Mouse (Mus musculus) testis, adult 2 months (tissue): Measurements from ENCODE around the gene Myo1e.

Experiments
- CTCF ChIP-seq: fragments of 200-500 bp; IDR thresholded peaks from 2 replicates; pipeline ENCODE4 v1.5.1; 2012; ENCODE audit warnings: low read depth, mild to moderate bottlenecking, inconsistent platforms, low read length, moderate library complexity; ENCODE audit not compliant: control insufficient read depth, insufficient read depth, insufficient replicate concordance
- POLR2A ChIP-seq: fragments of 200-500 bp; IDR thresholded peaks from 2 replicates; pipeline ENCODE4 v1.6.1; 2012; ENCODE audit warnings: low read depth, mild to moderate bottlenecking, inconsistent platforms, low read length, moderate library complexity; ENCODE audit not compliant: control insufficient read depth

DNA sequence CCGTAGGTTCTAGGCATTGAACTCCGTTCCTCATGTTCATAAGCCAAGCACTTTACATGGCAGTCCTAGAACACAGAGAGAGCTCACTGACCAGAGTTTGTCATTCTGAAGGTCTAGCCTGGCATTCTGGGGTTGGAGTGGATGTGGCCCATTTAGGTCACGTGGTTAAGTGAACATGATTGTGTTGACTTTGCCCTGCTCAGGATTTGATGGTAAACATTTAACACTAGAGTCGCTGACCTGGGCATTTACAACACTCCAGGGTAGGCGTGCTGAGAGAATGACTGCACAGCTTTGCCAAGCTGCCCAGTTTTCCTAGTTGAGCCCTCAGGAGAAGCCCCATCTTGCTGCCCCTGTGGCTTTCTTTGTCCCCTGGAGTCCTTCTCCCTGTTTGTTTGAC is 60.0 kb downstream of the Myo1e start:
- TF ChIP-seq POLR2A (no peak), CTCF (no peak)
